Mouse (Mus musculus): ENCODE measurements at regions not wholly inside any gene's neighbourhood (a gene's known extent, or its start where the extent isn't known, plus 50 kb on each side); places are given as distances from the start of the nearest gene placed in this dataset.

DNA sequence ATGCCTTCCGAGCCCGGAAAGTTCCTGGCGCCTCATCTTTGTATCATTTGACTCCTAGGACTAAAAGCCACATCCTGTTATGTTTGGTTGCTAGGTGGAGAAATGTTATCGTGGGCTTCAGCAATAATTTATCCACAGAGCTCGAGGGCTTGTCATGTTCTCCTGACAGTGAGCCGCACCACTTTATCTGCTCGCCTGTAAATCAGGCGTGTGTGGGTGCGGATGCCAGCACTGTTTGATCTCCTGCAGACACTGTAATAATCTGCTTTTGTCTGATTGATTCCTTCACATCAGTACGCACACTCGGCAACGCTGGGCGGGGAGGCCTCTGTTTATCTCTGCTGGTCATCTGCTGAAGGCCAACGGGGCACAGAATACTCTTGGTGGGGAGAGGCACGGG lies 178.5 kb upstream of the Zfp64 start:
- TF ChIP-seq CTCF (IDR thresholded peaks at IDR 0.05; ENCODE audit: low read depth, low read length) = no peak
- no peak for TF ChIP-seq GATA1 (IDR thresholded peaks at IDR 0.05; ENCODE audit: borderline replicate concordance, low read length)
